Mouse (Mus musculus): ENCODE measurements at regions not wholly inside any gene's neighbourhood (a gene's known extent, or its start where the extent isn't known, plus 50 kb on each side); places are given as distances from the start of the nearest gene placed in this dataset.
"Not testable (repeated sequence)": the region's sequence is repeated elsewhere in the genome, so short reads cannot be mapped to it uniquely, and the experiment has no call there.

- DNase-seq = not testable (repeated sequence)
These were observed 52.3 kb upstream of the Cttnbp2 start for GRCm38 (mm10) chr6:18566934-18567333.

GRCm38 (mm10) chr6:18569221-18569620, 54.6 kb upstream of the Cttnbp2 start:
- DNase-seq = no peak

- DNase-seq = no peak
These were observed 63.9 kb upstream of the Cttnbp2 start for GRCm38 (mm10) chr6:18578501-18578900.

GRCm38 (mm10) chr6:18589436-18589835, 74.8 kb upstream of the Cttnbp2 start:
- DNase-seq = no peak

GRCm38 (mm10) chr6:18596680-18597079, 82.0 kb upstream of the Cttnbp2 start:
- DNase-seq = no peak

GRCm38 (mm10) chr6:18599626-18600025, 85.0 kb upstream of the Cttnbp2 start:
- DNase-seq = no peak

GRCm38 (mm10) chr6:18601926-18602325, 87.3 kb upstream of the Cttnbp2 start:
- DNase-seq = peak; percentile 18

GRCm38 (mm10) chr6:18621372-18622262, 107.0 kb upstream of the Cttnbp2 start:
- DNase-seq = no peak

- DNase-seq = no peak
These were observed 113.9 kb upstream of the Cttnbp2 start for GRCm38 (mm10) chr6:18628591-18628990.

GRCm38 (mm10) chr6:18633540-18634200, 119.0 kb upstream of the Cttnbp2 start:
- DNase-seq = no peak

- DNase-seq = no peak
These were observed 125.2 kb upstream of the Cttnbp2 start for GRCm38 (mm10) chr6:18639712-18640383.

GRCm38 (mm10) chr6:18648898-18649591, 134.4 kb upstream of the Cttnbp2 start:
- no peak for DNase-seq

GRCm38 (mm10) chr6:18651319-18651718, 136.7 kb upstream of the Cttnbp2 start:
- no peak for DNase-seq

- no peak for DNase-seq
These were observed 137.5 kb upstream of the Cttnbp2 start for GRCm38 (mm10) chr6:18652006-18652601.

GRCm38 (mm10) chr6:18654275-18654674, 139.6 kb upstream of the Cttnbp2 start:
- DNase-seq = no peak

- DNase-seq = no peak
These were observed 141.6 kb upstream of the Cttnbp2 start for GRCm38 (mm10) chr6:18656202-18656601.

GRCm38 (mm10) chr6:18656772-18657401, 142.2 kb upstream of the Cttnbp2 start:
- DNase-seq = no peak

- DNase-seq = no peak
These were observed 150.0 kb upstream of the Cttnbp2 start for GRCm38 (mm10) chr6:18664687-18665086.

- no peak for DNase-seq
These were observed 151.3 kb upstream of the Cttnbp2 start for GRCm38 (mm10) chr6:18665992-18666391.

GRCm38 (mm10) chr6:18666543-18666942, 151.9 kb upstream of the Cttnbp2 start:
- DNase-seq = peak; percentile 46

- DNase-seq = no peak
These were observed 156.0 kb upstream of the Cttnbp2 start for GRCm38 (mm10) chr6:18670677-18671076.

Data from lung, postnatal 10 days (tissue).